Mouse (Mus musculus): ENCODE results near the gene Pum3. TPM values are rescaled to one million over a fixed set of nuclear protein-coding genes. Genes with fewer than 3 reads are reported as not detected.
"Not testable (repeated sequence)": the region's sequence is repeated elsewhere in the genome, so short reads cannot be mapped to it uniquely, and the experiment has no call there.

Gene Pum3
- polyA plus RNA-seq, 1 experiment from 2014 or later = 60.2 TPM

- no peak overlapping the region for H3K4me3 ChIP-seq (replicated peaks)
- no peaks in the 10 kb centered on the region for H3K4me1 ChIP-seq (replicated peaks)
- no peak overlapping the region for H3K27ac ChIP-seq
- no peak overlapping the region for H3K4me2 ChIP-seq (replicated peaks)
- 94% methylated on average over 2 of the region's 2 CpGs for whole genome bisulfite sequencing
- peaks cover 83% of the 10 kb centered on the region for H3K36me3 ChIP-seq
- H3K9ac ChIP-seq (replicated peaks) = no peak overlapping the region
- no peaks in the 10 kb centered on the region for H3K27me3 ChIP-seq
- ATAC-seq = no peak
- no peaks in the 10 kb centered on the region for H3K9me3 ChIP-seq
These were observed 38.3 kb downstream of the Pum3 start for GRCm38 (mm10) chr19:27391344-27391743.

- H3K36me3 ChIP-seq = peaks cover 85% of the 10 kb centered on the region
- H3K4me2 ChIP-seq (replicated peaks); H3K9me3 ChIP-seq; H3K27me3 ChIP-seq; H3K27ac ChIP-seq; H3K9ac ChIP-seq (replicated peaks); ATAC-seq; H3K4me1 ChIP-seq (replicated peaks); H3K4me3 ChIP-seq (replicated peaks): not testable (repeated sequence)
- 96% methylated on average over 4 of the region's 4 CpGs for WGBS
These were observed 40.1 kb downstream of the Pum3 start for GRCm38 (mm10) chr19:27389566-27389965.

GRCm38 (mm10) chr19:27385304-27385703 lies 44.3 kb downstream of the Pum3 start:
- Histone ChIP-seq H3K4me3 (replicated peaks) (no peak overlapping the region), H3K4me1 (replicated peaks) (no peaks in the 10 kb centered on the region), H3K36me3 (peaks cover 62% of the 10 kb centered on the region), H3K9ac (replicated peaks) (no peak overlapping the region), H3K4me2 (replicated peaks) (no peak overlapping the region), H3K27ac (no peak overlapping the region), H3K9me3 (no peaks in the 10 kb centered on the region), H3K27me3 (no peaks in the 10 kb centered on the region)
- no peak for ATAC-seq

GRCm38 (mm10) chr19:27383266-27383665 lies 46.4 kb downstream of the Pum3 start:
- no peak for ATAC-seq
- 94% methylated on average over 5 of the region's 5 CpGs for WGBS
- no peak overlapping the region for H3K4me3 ChIP-seq (replicated peaks)
- peaks cover 42% of the 10 kb centered on the region for H3K36me3 ChIP-seq
- H3K9me3 ChIP-seq = no peaks in the 10 kb centered on the region
- no peak overlapping the region for H3K27ac ChIP-seq
- no peaks in the 10 kb centered on the region for H3K27me3 ChIP-seq
- H3K4me1 ChIP-seq (replicated peaks) = no peaks in the 10 kb centered on the region
- H3K9ac ChIP-seq (replicated peaks) = no peak overlapping the region
- no peak overlapping the region for H3K4me2 ChIP-seq (replicated peaks)

GRCm38 (mm10) chr19:27382131-27382530 lies 47.5 kb downstream of the Pum3 start:
- no peak overlapping the region for H3K4me2 ChIP-seq (replicated peaks)
- H3K9me3 ChIP-seq = no peaks in the 10 kb centered on the region
- H3K27ac ChIP-seq = no peak overlapping the region
- no peaks in the 10 kb centered on the region for H3K27me3 ChIP-seq
- no peak overlapping the region for H3K4me3 ChIP-seq (replicated peaks)
- H3K36me3 ChIP-seq = peaks cover 36% of the 10 kb centered on the region
- no peak for ATAC-seq
- WGBS = 90% methylated on average over 1 of the region's 1 CpGs
- no peak overlapping the region for H3K9ac ChIP-seq (replicated peaks)
- no peaks in the 10 kb centered on the region for H3K4me1 ChIP-seq (replicated peaks)

GRCm38 (mm10) chr19:27379712-27380401 lies 49.8 kb downstream of the Pum3 start:
- no peak overlapping the region for H3K4me2 ChIP-seq (replicated peaks)
- no peaks in the 10 kb centered on the region for H3K9me3 ChIP-seq
- H3K27me3 ChIP-seq = no peaks in the 10 kb centered on the region
- ATAC-seq = no peak
- H3K9ac ChIP-seq (replicated peaks) = no peak overlapping the region
- no peak overlapping the region for H3K27ac ChIP-seq
- peaks cover 16% of the 10 kb centered on the region for H3K36me3 ChIP-seq
- 86% methylated on average over 2 of the region's 2 CpGs for WGBS
- H3K4me3 ChIP-seq (replicated peaks) = no peak overlapping the region
- no peaks in the 10 kb centered on the region for H3K4me1 ChIP-seq (replicated peaks)

- Histone ChIP-seq H3K27me3 (no peaks in the 10 kb centered on the region), H3K9ac (replicated peaks) (no peak overlapping the region), H3K36me3 (no peaks in the 10 kb centered on the region), H3K4me2 (replicated peaks) (no peak overlapping the region), H3K9me3 (no peaks in the 10 kb centered on the region; the same call in 1 of the 2 replicates), H3K4me1 (replicated peaks) (peaks cover 12% of the 10 kb centered on the region), H3K4me3 (replicated peaks) (no peak overlapping the region), H3K27ac (no peak overlapping the region)
- no peak for ATAC-seq
- 94% methylated on average over 2 of the region's 2 CpGs for WGBS
These were observed 58.8 kb downstream of the Pum3 start for GRCm38 (mm10) chr19:27370784-27371183.

- Histone ChIP-seq H3K27me3 (no peaks in the 10 kb centered on the region), H3K9ac (replicated peaks) (no peak overlapping the region), H3K4me1 (replicated peaks) (peaks cover 12% of the 10 kb centered on the region), H3K27ac (no peak overlapping the region), H3K4me3 (replicated peaks) (no peak overlapping the region), H3K36me3 (no peaks in the 10 kb centered on the region), H3K4me2 (replicated peaks) (no peak overlapping the region), H3K9me3 (no peaks in the 10 kb centered on the region; the same call in 1 of the 2 replicates)
- no peak for ATAC-seq
- 84% methylated on average over 2 of the region's 2 CpGs for WGBS
These were observed 59.5 kb downstream of the Pum3 start for GRCm38 (mm10) chr19:27370174-27370573.

- no peaks in the 10 kb centered on the region for H3K36me3 ChIP-seq
- 89% methylated on average over 3 of the region's 3 CpGs for WGBS
These were observed 60.0 kb downstream of the Pum3 start for GRCm38 (mm10) chr19:27369461-27370135.

GRCm38 (mm10) chr19:27366113-27366746 lies 63.4 kb downstream of the Pum3 start:
- H3K4me1 ChIP-seq (replicated peaks) = peaks cover 19% of the 10 kb centered on the region
- 0 out of 2 replicates have a peak overlapping the region, but pooled peaks have one; percentile 27 for H3K27ac ChIP-seq
- ATAC-seq = 0 out of 2 replicates have a peak, but pooled peaks have one; percentile 47
- H3K36me3 ChIP-seq = no peaks in the 10 kb centered on the region
- no peaks in the 10 kb centered on the region for H3K27me3 ChIP-seq
- H3K9ac ChIP-seq (replicated peaks) = no peak overlapping the region
- no peaks in the 10 kb centered on the region for H3K9me3 ChIP-seq
- H3K4me2 ChIP-seq (replicated peaks) = no peak overlapping the region
- H3K4me3 ChIP-seq (replicated peaks) = no peak overlapping the region
- WGBS = 83% methylated on average over 10 of the region's 10 CpGs

More at GRCm38 (mm10) chr19:27369461-27370135, 60.0 kb downstream of the Pum3 start:
- no peaks in the 10 kb centered on the region; the same call in 1 of the 2 replicates for H3K9me3 ChIP-seq
- ATAC-seq = no peak
- no peak overlapping the region for H3K4me3 ChIP-seq (replicated peaks)
- H3K9ac ChIP-seq (replicated peaks) = no peak overlapping the region
- H3K27ac ChIP-seq = no peak overlapping the region
- peaks cover 14% of the 10 kb centered on the region for H3K4me1 ChIP-seq (replicated peaks)
- no peaks in the 10 kb centered on the region for H3K27me3 ChIP-seq
- H3K4me2 ChIP-seq (replicated peaks) = no peak overlapping the region

- Histone ChIP-seq H3K4me1 (replicated peaks) (peaks cover 19% of the 10 kb centered on the region), H3K36me3 (no peaks in the 10 kb centered on the region), H3K27me3 (no peaks in the 10 kb centered on the region), H3K4me3 (replicated peaks) (no peak overlapping the region), H3K4me2 (replicated peaks) (peak overlapping the region; percentile 44), H3K27ac (peak overlapping the region; percentile 35; the same call in 1 of the 2 replicates), H3K9ac (replicated peaks) (0 out of 2 replicates have a peak overlapping the region, but pooled peaks have one; percentile 28), H3K9me3 (no peaks in the 10 kb centered on the region)
- ATAC-seq = peak; percentile 70
- whole genome bisulfite sequencing = 12% methylated on average over 8 of the region's 8 CpGs
These were observed 65.1 kb downstream of the Pum3 start for GRCm38 (mm10) chr19:27364521-27364931.

GRCm38 (mm10) chr19:27363891-27364290 lies 65.7 kb downstream of the Pum3 start:
- Histone ChIP-seq H3K4me3 (replicated peaks) (no peak overlapping the region), H3K4me2 (replicated peaks) (peak overlapping the region; percentile 44), H3K9me3 (no peaks in the 10 kb centered on the region), H3K4me1 (replicated peaks) (peaks cover 19% of the 10 kb centered on the region), H3K36me3 (no peaks in the 10 kb centered on the region), H3K27me3 (no peaks in the 10 kb centered on the region), H3K27ac (no peak overlapping the region), H3K9ac (replicated peaks) (no peak overlapping the region)
- ATAC-seq = 0 out of 2 replicates have a peak, but pooled peaks have one; percentile 32
- 47% methylated on average over 4 of the region's 4 CpGs for WGBS
